Mouse (Mus musculus): ENCODE data around the gene Spn.
"Not testable (repeated sequence)": the region's sequence is repeated elsewhere in the genome, so short reads cannot be mapped to it uniquely, and the experiment has no call there.

The Spn gene

DNA sequence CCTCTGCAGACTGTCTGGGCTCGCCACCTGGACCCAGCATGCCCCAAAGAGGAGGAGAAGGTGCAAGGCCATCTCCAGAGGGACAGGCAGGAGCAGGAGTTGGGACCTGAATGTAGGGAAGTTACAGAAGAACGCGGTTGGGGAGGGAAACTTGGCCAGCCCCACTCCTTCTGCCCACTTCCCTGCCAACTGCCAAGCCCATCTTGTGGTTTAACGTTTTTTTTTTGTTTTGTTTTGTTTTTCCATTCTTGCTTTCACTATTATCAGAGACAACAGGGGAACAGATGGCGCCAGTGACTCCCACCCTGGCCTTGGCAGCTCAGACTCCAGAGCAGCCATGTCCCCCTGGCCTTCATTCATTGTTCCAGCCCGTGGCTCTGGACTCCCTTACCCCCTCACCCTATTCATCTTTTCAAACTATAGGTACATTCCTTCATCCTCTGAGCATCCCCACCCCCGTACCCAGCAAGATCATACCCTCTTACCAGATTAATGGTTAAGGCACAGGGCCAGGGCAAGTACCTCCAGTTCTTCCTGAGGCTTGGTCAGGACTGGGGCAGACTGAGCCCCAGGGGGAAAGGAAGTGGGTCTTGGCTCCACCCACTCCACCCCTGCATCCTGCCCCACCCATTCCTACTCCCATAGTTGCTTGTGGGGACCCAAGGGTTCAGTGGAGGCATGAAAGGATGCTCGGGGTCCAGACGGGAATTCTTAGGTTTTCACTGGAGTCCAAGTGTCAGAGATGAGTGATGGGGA, at the start of gene Spn:
Gene Spn, minus strand, starts transcription at position 562 of the 756 bp plus-strand sequence.
- no peak for DNase-seq (ENCODE audit: low spot score in 2 of 2)

DNA sequence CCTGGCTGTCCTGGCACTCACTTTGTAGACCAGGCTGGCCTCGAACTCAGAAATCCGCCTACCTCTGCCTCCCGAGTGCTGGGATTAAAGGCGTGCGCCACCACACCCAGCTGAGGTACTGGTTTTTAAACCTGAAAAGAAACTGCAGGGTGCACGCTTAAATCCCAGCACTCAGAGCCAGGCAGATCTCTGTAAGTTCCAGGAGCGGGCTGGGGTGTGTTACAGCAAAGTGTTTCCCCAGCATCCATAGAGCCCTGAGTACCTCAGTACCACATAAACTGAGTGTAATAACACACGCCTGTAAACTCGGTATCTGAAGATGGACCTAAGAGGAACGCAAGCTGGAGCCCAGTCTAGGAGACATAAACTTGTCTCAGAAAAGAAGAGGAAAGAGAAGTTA, 49.7 kb upstream of the Spn start:
- DNase-seq (ENCODE audit: low spot score in 2 of 2): no peak

GRCm38 (mm10) chr7:127185601-127186000, 48.0 kb upstream of the Spn start:
- no peak for DNase-seq (ENCODE audit: low spot score in 2 of 2)

DNA sequence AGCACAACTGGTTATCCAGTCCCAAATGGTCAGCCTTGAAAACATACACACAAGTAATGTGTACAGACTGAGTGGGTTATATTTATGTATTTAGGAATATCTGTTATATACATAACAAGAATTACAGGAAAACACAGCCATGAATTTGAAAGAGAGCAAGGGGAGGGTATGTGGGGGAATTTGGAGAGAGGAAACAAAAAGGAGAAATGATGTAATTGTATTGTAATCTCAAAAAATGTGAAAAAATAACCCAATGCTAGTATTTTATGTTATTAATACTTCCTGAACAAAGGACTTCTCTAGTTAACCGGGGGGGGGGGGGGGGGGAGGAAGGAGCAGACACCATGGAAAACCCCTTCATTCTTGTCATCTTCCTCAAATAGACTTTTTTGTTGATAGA, 47.1 kb upstream of the Spn start:
- DNase-seq (ENCODE audit: low spot score in 2 of 2): no peak

GRCm38 (mm10) chr7:127183828-127184227, 46.2 kb upstream of the Spn start:
- DNase-seq (ENCODE audit: low spot score in 2 of 2): no peak

GRCm38 (mm10) chr7:127183345-127183744, 45.7 kb upstream of the Spn start:
- no peak for DNase-seq (ENCODE audit: low spot score in 2 of 2)

- not testable (repeated sequence) for DNase-seq (ENCODE audit: low spot score in 2 of 2)
These were observed 44.1 kb upstream of the Spn start for GRCm38 (mm10) chr7:127181724-127182123.

DNA sequence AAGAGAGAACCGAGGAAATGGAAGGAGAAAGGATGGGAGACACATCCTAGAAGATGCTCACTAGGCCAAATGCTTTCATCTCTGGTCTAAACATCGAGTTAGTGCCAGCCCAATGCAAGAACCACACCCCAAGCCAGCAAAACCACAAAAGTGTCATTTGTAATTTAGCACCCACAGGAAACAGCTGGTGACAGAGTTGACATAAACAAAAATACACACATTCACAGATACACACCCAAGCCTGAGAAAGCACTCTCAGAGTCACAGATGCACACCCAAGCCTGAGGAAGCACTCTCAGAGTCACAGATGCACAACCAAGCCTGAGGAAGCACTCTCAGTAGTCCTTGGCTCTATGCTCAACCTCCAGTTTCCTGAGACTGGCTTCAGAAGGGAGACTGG, 43.2 kb upstream of the Spn start:
- DNase-seq (ENCODE audit: low spot score in 2 of 2): no peak

DNA sequence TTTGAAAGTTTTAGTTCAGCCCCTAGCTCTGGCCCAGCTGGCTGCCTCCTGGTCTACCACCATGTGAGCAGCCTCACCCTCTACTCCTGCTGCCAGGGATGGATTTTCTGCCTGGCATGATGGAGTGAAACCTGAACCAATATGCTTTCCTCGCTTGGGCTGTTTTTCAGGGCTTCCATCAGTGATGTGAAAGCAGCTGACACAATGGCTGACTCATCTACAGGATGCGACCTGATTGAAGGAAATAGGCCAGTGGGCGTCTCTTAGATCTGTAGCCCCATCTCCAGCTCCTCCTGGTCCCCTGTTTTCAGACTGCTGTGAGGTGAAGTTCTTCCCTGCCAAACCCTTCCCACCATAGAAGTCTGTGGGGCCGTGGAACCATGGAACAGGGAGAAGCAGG, 39.3 kb upstream of the Spn start:
- DNase-seq (ENCODE audit: low spot score in 2 of 2): no peak

GRCm38 (mm10) chr7:127166501-127166900, 28.9 kb upstream of the Spn start:
- no peak for DNase-seq (ENCODE audit: low spot score in 2 of 2)

DNA sequence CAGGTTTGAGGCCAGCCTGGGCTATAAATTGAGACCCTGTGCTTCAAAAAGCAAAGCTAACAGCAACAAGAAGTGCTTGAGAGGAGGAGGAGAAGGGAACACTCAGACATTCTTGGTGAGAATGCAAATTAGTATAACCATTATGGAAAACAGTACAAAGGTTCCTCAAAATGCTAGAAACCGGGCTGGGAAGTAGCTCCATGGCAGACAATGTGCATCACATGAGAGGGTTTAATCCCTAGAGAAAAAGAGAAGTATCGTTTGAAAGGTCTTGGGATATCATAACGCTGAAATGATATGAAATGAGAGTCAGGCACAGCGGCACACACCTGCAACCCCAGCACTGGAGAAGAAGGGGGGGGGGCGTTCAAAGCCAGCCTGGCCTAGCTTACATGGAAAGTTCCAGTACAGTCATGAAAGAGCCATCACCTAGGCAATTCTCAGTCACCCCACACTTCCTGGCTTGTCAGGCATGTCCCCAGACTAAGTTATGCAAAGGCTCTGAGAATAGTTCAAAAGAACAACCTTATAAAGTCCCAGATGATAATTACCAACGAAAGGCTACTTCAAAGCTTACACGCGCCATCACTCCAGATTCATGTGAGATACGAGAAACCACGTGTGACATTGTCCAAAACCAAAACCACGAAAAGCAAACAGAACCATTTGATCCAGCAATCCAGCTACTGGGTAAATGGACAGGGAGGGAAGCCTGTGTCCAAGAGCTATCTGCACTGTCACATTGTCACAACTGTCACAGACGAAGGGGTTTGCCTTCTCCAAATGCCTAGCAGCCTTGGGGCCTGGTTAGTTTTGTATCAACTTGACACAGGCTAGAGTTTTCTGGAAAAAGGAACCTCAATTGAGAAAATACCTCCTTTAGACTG, 28.2 kb upstream of the Spn start:
- DNase-seq (ENCODE audit: low spot score in 2 of 2): no peak

- no peak for DNase-seq (ENCODE audit: low spot score in 2 of 2)
These were observed 26.4 kb upstream of the Spn start for GRCm38 (mm10) chr7:127164002-127164401.

DNA sequence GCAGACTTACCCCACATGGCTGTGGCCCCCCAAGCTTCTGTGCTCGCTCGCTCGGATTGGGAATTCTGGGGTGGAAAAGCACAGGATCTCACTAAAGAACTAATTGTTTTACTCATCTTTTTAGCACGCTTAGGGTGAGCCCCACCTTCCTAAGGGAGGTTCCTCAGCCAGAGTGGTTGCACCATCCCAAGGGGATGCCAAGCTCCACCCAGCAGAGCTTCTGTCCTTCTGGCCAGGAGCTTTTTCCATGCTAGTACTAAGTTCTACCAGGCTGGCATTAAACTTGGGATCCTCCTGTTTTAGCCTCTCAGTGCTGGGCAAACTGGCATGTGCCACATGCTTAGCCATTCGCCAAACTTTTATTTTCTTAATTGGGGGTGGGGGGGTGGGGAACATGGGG, 24.9 kb upstream of the Spn start:
- no peak for DNase-seq (ENCODE audit: low spot score in 2 of 2)

DNA sequence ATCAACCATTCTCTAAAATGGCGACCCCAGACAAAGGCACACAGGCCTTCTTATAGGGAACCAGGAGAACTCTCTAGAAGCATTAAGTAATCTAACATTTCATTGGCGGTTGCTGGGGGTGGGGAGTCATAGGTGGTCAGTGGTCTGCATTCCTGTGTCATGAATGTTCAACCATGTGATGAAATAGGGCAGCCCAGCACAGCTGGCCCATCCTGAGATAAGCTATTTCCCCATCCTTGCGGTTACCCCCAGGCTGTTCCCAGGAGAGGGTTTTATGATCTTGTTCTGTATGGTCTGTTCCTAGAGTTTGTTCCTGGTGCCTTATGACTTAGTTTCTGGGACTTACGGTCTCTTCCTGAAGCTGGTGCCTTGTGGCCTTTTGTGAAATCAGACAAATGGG, 19.9 kb upstream of the Spn start:
- DNase-seq (ENCODE audit: low spot score in 2 of 2): no peak

- DNase-seq (ENCODE audit: low spot score in 2 of 2): no peak
These were observed 15.9 kb upstream of the Spn start for GRCm38 (mm10) chr7:127153477-127153876.

GRCm38 (mm10) chr7:127152464-127152863, 14.8 kb upstream of the Spn start:
- no peak for DNase-seq (ENCODE audit: low spot score in 2 of 2)

- no peak for DNase-seq (ENCODE audit: low spot score in 2 of 2)
These were observed 10.3 kb upstream of the Spn start for GRCm38 (mm10) chr7:127147901-127148300.

DNA sequence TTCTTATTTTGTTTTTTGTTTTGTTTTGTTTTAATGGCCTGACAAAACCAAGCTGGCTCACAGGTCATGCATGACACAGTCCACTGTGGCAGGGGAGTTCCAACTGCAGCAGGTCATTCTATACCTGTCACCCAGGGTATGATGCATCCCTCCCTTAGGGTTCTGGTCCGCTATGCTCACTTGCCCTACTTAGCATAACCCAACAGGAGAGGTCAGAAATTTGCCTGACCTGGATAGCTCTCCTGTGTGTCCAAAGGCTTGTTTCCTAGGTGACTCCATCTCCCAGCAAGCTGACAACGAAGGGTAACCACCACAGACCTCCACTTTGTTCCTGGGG, 8.6 kb upstream of the Spn start:
- DNase-seq (ENCODE audit: low spot score in 2 of 2): no peak

- DNase-seq (ENCODE audit: low spot score in 2 of 2): no peak
These were observed 8.0 kb upstream of the Spn start for GRCm38 (mm10) chr7:127145387-127146266.

- DNase-seq (ENCODE audit: low spot score in 2 of 2): no peak
These were observed 6.8 kb upstream of the Spn start for GRCm38 (mm10) chr7:127144412-127144811.

DNA sequence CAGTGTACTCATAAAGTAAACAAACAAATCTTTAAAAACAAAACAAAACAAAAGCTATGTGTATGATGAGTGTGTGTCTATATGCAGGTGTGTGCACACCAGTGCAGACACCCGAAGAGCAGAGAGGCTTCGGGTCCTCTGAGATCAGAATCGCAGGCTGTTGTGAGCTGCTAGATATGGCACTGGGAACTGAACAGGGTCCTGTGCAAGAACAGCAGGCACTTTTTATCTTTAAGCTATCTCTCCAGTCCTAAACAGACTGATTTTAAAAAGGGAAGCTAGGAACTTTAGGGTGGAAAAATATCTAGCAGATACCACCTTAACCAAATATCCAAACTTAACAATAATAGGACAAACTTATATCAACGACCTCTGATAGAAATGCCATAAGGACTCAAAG, 5.0 kb upstream of the Spn start:
- DNase-seq (ENCODE audit: low spot score in 2 of 2): no peak

DNA sequence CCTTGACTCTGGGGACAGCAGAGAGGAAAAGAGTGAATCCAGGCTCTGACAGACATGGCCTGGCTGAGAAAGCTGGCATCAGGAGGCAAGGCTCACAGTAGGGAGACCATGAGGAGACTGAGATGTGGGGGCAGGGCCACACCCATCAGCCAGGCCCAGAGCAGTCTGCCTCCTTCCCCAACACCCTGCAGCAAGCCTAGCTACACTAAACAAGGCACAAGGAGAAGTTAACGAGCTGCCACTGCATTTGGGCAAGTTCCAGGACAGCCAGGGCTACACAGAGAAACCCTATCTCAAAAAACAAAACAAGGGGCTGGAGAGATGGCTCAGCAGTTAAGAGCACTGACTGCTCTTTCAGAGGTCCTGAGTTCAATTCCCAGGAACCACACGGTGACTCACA, 4.6 kb upstream of the Spn start:
- no peak for DNase-seq (ENCODE audit: low spot score in 2 of 2)

All from frontal cortex, postnatal 25 days (tissue).